Mouse (Mus musculus) midbrain, embryonic 15.5 days (tissue): ENCODE results near the gene Psmd14. TPM values are rescaled to one million over a fixed set of nuclear protein-coding genes. Genes with fewer than 3 reads are reported as not detected.

Source experiments
- ATAC-seq: fragments of 200-750 bp; cut with Nextera tagmentation; replicated peaks from 2 replicates; pipeline ENCODE4 v1.8.0; 2017; ENCODE audit warnings: moderate TSS enrichment
- H3K27ac ChIP-seq: fragments of 300-500 bp; sonication (generic); 2 replicates; pipeline ENCODE4 v1.5.1; 2015; ENCODE audit warnings: mild to moderate bottlenecking, inconsistent platforms
- H3K27me3 ChIP-seq: fragments of 300-500 bp; sonication (generic); replicated peaks from 2 replicates; pipeline ENCODE4 v1.6.1; 2015; ENCODE audit warnings: inconsistent platforms
- H3K36me3 ChIP-seq: fragments of 300-500 bp; sonication (generic); replicated peaks from 2 replicates; pipeline ENCODE4 v1.6.1; 2015; ENCODE audit warnings: inconsistent platforms
- H3K4me1 ChIP-seq: fragments of 300-500 bp; sonication (generic); 2 replicates; pipeline ENCODE4 v1.6.1; 2015; ENCODE audit warnings: inconsistent platforms
- H3K4me2 ChIP-seq: fragments of 300-500 bp; sonication (generic); 2 replicates; pipeline ENCODE4 v1.6.1; 2015; ENCODE audit warnings: inconsistent platforms, mild to moderate bottlenecking, moderate library complexity
- H3K4me3 ChIP-seq: fragments of 300-500 bp; sonication (generic); 2 replicates; pipeline ENCODE4 v1.5.1; 2015; ENCODE audit warnings: mild to moderate bottlenecking, inconsistent platforms
- H3K9ac ChIP-seq: fragments of 300-500 bp; sonication (generic); 2 replicates; pipeline ENCODE4 v1.6.1; 2015; ENCODE audit warnings: mild to moderate bottlenecking, inconsistent platforms
- H3K9me3 ChIP-seq: fragments of 300-500 bp; sonication (generic); 2 replicates; pipeline ENCODE4 v1.6.1; 2016; ENCODE audit warnings: inconsistent platforms
- WGBS: fragments of 180-500 bp; shearing (Covaris S2); methylation state at CpG from one replicate; pipeline ENCODE4 v1.1.7; 2015; ENCODE audit warnings: mixed read lengths; 5-methylcytosine and 5-hydroxymethylcytosine counted together
- polyA plus RNA-seq: library from polyadenylated mRNA; unstranded; fragments of >200 nt; fragmentation: Nextera tagmentation; extraction: Ambion mirVana; gene quantifications from 2 replicates; pipeline ENCODE4 v1.2.1, GENCODE M21; 2015

Gene Psmd14
- polyA plus RNA-seq, 1 experiment from 2014 or later, result 190 TPM

DNA sequence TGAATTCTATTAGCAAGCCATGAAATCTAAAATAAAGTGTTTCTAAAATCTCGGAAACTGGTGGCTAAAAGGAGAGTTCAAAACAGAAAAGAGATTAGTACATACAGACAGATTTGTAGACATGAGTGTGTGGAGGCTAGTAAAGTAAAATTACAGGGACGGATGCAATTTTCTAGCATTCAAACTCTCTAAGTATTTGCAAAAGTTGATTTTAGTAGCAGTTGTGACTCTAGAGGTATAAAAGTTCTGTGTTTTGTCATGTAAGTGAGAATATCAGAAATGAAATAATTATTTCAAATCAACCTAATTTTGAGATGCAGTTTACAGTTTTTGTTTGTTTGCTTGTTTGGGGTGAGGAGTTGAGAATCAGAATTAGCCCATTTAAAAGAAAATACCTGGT is 96.3 kb downstream of the Psmd14 start:
- H3K27me3 ChIP-seq, result peaks cover 63% of the 10 kb centered on the region
- H3K4me1 ChIP-seq, result peaks cover 41% of the 10 kb centered on the region
- ATAC-seq, result no peak
- no peaks in the 10 kb centered on the region for H3K36me3 ChIP-seq
- H3K9ac ChIP-seq, result no peak overlapping the region
- H3K4me3 ChIP-seq, result no peak overlapping the region
- H3K27ac ChIP-seq, result no peak overlapping the region
- H3K4me2 ChIP-seq, result no peak overlapping the region
- no peaks in the 10 kb centered on the region for H3K9me3 ChIP-seq
- WGBS, result 21% methylated on average over 2 of the region's 2 CpGs

DNA sequence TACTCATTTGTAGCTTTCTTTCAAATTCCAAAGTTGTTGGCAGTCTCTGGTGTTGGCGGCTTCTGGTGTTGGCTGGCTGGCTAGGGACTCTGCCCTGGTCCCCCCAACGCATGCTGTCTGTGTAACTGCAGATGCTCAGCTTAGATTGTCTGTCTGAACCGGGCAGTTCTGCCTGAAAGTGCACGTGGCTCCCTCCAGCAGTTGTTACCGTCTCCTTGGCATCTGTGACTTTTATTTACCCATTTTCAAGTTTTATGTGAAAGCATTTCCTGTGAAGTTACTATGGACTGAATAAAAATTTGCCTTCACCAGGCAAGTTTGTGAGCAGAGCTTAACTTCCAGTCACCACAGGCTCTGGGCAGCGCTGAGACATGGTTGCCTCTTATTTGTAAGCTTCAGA is 97.3 kb downstream of the Psmd14 start:
- H3K4me2 ChIP-seq, result no peak overlapping the region
- peaks cover 37% of the 10 kb centered on the region for H3K4me1 ChIP-seq
- no peak overlapping the region for H3K27ac ChIP-seq
- H3K9me3 ChIP-seq, result no peaks in the 10 kb centered on the region
- no peak for ATAC-seq
- H3K4me3 ChIP-seq, result no peak overlapping the region
- no peaks in the 10 kb centered on the region for H3K36me3 ChIP-seq
- peaks cover 63% of the 10 kb centered on the region for H3K27me3 ChIP-seq
- H3K9ac ChIP-seq, result no peak overlapping the region
- WGBS, result 1% methylated on average over 6 of the region's 6 CpGs

DNA sequence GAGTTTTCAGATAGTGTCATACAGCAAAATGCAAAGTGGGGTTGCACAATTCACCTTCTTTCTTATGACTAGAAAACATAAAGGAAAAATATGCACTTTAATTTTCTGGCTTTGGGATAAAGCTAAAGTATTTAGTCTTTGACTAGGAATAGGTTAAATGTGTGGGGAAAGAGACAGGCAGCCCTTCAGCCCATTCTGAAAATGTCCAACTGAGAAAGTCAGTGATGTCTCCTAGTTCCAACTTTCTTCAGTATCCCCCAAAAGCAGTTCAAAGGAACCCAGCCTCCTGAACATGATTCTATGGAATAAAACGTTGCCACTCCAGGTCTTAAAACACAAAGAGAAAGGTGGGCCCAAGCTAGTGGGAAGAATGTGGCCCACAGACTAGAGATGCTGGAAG is 97.9 kb downstream of the Psmd14 start:
- H3K36me3 ChIP-seq, result no peaks in the 10 kb centered on the region
- WGBS, result 0% methylated on average over 1 of the region's 1 CpGs
- no peak overlapping the region for H3K9ac ChIP-seq
- peaks cover 31% of the 10 kb centered on the region for H3K4me1 ChIP-seq
- peaks cover 66% of the 10 kb centered on the region for H3K27me3 ChIP-seq
- no peak overlapping the region for H3K4me3 ChIP-seq
- no peak overlapping the region for H3K27ac ChIP-seq
- ATAC-seq, result no peak
- no peak overlapping the region for H3K4me2 ChIP-seq
- no peaks in the 10 kb centered on the region for H3K9me3 ChIP-seq

DNA sequence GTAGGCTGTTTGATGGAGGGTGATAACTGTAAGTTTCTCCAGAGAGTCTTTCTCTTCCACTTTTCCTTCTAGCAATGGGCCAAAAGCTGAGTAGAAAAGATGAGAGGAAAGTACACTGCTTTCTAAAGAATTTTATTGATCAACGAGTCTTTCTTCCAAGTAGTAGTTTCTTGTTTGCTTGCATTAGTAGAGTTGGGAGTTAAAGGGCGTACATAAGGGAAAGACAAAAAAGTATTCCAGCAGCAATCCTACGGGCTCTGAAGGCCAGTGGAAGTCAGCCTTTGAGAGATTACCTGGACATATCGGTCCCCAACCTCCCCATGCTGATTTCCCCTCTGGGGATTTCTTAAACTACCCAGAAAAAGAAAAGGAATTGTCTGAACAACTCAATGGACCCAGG is 99.3 kb downstream of the Psmd14 start:
- no peak for ATAC-seq
- 24% methylated on average over 4 of the region's 4 CpGs for WGBS
- H3K36me3 ChIP-seq, result no peaks in the 10 kb centered on the region
- no peak overlapping the region for H3K4me3 ChIP-seq
- peaks cover 29% of the 10 kb centered on the region for H3K4me1 ChIP-seq
- H3K4me2 ChIP-seq, result no peak overlapping the region
- no peaks in the 10 kb centered on the region for H3K9me3 ChIP-seq
- H3K9ac ChIP-seq, result no peak overlapping the region
- no peak overlapping the region for H3K27ac ChIP-seq
- peaks cover 68% of the 10 kb centered on the region for H3K27me3 ChIP-seq

DNA sequence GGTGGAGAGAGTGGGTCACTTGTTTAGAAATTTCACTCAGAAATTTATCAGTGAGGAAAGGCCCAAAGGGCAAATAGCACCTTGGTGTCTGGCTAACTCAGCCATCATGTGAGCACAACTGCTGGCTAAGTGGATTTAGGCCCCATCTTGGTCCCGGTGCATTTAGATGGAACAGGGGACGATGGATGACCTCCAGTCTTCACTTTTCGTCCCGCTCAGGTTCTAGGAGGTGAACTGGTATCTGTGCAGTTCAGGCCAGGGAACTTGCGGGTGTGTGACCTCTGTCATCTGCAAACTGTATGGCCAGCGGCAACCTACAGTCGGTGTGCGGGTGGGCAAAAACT is 99.6 kb downstream of the Psmd14 start:
- no peaks in the 10 kb centered on the region for H3K9me3 ChIP-seq
- no peaks in the 10 kb centered on the region for H3K36me3 ChIP-seq
- no peak overlapping the region for H3K27ac ChIP-seq
- peaks cover 32% of the 10 kb centered on the region for H3K4me1 ChIP-seq
- peaks cover 65% of the 10 kb centered on the region for H3K27me3 ChIP-seq
- H3K4me2 ChIP-seq, result peak overlapping the region; percentile 85
- 4% methylated on average over 8 of the region's 8 CpGs for WGBS
- ATAC-seq, result no peak
- H3K9ac ChIP-seq, result no peak overlapping the region
- peak overlapping the region; percentile 43 for H3K4me3 ChIP-seq

DNA sequence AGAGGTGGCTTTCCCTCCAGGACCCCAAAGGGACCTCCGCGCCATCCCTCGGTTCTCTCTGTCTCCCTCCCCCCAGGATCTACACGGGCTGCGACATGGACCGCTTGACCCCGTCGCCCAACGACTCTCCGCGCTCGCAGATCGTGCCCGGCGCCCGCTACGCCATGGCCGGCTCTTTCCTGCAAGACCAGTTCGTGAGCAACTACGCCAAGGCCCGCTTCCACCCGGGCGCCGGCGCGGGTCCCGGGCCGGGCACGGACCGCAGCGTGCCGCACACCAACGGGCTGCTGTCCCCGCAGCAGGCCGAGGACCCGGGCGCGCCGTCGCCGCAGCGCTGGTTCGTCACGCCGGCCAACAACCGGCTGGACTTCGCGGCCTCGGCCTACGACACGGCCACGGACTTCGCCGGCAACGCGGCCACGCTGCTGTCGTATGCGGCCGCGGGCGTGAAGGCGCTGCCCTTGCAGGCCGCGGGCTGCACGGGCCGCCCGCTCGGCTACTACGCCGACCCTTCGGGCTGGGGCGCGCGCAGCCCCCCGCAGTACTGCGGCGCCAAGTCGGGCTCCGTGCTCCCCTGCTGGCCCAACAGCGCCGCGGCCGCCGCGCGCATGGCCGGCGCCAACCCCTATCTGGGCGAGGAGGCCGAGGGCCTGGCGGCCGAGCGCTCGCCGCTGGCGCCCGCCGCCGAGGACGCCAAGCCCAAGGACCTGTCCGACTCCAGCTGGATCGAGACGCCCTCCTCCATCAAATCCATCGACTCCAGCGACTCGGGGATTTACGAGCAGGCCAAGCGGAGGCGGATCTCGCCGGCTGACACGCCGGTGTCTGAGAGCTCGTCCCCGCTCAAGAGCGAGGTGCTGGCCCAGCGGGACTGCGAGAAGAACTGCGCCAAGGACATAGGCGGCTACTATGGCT is 100.3 kb downstream of the Psmd14 start:
- Histone ChIP-seq H3K9ac (peak overlapping the region; percentile 28; the same call in 1 of the 2 replicates), H3K9me3 (no peaks in the 10 kb centered on the region), H3K27ac (no peak overlapping the region), H3K36me3 (no peaks in the 10 kb centered on the region), H3K4me3 (peak overlapping the region; percentile 43), H3K4me2 (peak overlapping the region; percentile 85), H3K27me3 (peaks cover 65% of the 10 kb centered on the region), H3K4me1 (peaks cover 32% of the 10 kb centered on the region)
- peak; percentile 56 for ATAC-seq
- under 1% methylated on average over 89 of the region's 121 CpGs for WGBS

DNA sequence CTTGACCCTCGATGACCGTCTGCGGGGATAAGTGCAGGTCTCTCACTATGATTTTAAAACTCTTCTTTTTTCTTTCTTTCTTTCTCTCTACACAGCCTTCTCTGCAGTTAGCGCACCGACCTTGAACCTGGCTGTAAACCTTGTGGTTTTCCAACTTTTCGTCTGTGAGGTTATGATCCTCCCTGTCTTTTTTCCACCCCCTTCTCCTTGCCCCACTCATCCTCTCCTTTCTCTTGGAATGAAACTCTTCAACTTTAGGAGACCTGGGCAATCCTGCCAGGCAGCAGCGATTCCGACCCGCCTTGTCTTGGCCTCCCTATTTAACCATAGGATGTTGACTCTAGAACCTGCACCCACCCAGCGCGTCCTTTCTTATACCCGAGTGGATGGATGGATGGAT is 101.0 kb downstream of the Psmd14 start:
- Histone ChIP-seq H3K4me3 (peak overlapping the region; percentile 43), H3K36me3 (no peaks in the 10 kb centered on the region), H3K4me2 (peak overlapping the region; percentile 85), H3K9me3 (no peaks in the 10 kb centered on the region), H3K9ac (0 out of 2 replicates have a peak overlapping the region, but pooled peaks have one; percentile 28), H3K27me3 (peaks cover 58% of the 10 kb centered on the region), H3K4me1 (peaks cover 27% of the 10 kb centered on the region), H3K27ac (no peak overlapping the region)
- ATAC-seq, result no peak
- 5% methylated on average over 12 of the region's 12 CpGs for WGBS

DNA sequence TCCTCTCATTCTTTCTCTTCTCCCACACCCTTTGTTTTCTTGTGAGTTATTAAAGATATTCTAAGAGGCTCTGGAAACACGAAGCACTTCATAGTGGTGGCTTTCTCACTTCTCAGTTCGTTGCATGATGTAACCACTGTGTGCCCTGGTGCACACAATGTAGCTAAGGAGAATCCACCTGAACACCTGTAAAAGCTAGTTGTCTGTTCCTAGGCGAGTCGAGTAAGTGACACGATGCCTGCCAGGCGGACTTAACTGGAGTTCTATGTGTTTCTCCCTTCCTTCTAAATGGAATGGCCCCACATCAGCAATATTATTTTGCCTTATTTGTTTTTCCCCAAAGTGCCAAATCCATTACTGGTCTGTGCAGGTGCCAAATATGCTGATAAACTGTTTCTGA is 101.6 kb downstream of the Psmd14 start:
- Histone ChIP-seq H3K4me1 (peaks cover 27% of the 10 kb centered on the region), H3K9me3 (no peaks in the 10 kb centered on the region), H3K9ac (no peak overlapping the region), H3K36me3 (no peaks in the 10 kb centered on the region), H3K4me2 (no peak overlapping the region), H3K27ac (no peak overlapping the region), H3K27me3 (peaks cover 56% of the 10 kb centered on the region), H3K4me3 (no peak overlapping the region)
- 8% methylated on average over 6 of the region's 6 CpGs for WGBS
- no peak for ATAC-seq

DNA sequence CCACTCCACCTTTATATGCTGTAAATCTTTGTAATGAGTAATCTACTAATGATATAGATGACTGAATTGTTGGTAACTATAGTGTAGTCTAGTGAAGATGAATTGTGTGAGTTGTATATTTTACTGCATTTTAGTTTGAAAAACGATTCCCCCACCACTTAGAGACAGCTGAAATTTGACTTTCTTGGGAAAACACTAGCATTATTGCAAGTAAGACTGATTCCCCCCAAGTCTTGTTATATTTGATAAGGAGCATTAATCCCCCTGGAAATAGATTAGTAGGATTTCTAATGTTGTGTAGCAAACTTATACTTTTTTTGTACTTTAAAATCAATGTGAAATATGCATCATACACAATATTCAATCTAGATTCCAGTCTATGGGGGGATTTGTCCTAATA is 102.0 kb downstream of the Psmd14 start:
- Histone ChIP-seq H3K27ac (no peak overlapping the region), H3K9me3 (no peaks in the 10 kb centered on the region), H3K36me3 (no peaks in the 10 kb centered on the region), H3K4me3 (no peak overlapping the region), H3K9ac (no peak overlapping the region), H3K4me2 (no peak overlapping the region), H3K27me3 (peaks cover 52% of the 10 kb centered on the region), H3K4me1 (peaks cover 27% of the 10 kb centered on the region)
- no peak for ATAC-seq
- WGBS, result 19% methylated on average over 1 of the region's 1 CpGs

DNA sequence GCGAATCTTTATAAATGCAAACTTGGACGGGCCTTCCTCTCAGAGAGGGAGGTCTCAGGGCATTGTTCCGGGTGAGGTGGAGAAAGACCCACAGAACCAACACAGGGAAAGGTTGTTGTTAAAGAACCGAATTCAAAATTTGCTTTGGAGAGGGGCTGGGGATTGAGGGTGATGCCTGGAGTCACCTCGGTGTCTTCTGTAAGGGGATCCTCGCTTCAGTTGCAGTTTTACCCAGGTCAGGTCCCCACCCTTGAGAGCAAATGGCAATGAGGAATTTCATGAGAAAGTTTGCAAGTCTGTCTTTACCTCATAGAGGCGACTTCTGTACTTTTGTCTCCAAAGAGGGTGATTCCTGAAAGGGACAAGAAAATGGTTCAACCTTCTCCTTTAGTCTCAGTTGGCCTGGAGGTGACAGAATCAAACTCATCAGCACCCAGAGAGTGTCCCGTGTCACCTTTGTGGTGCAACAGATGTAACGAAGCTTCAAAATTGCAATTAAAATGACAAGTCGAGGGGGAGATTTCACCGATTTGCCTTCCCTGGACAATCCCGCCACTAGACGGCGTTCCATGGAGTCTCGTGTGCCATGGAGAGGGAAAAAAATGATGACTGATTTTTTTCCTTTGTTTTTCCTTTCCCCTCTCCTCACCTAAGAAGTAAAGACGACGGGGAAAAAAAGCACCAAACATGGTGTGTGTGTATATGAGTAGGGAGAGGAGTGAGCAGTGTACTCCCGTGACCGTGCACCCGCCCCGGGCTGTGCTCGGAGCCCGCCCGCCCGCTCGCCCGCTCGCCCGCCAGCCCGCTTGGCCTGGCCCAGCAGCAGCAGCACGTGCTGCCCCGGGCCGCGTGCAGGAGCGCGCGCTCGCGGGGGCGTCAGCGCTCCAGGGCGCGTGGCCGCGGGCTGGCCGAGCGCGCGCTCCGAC is 103.3 kb downstream of the Psmd14 start:
- Histone ChIP-seq H3K27me3 (peaks cover 39% of the 10 kb centered on the region), H3K4me3 (peak overlapping the region; percentile 51), H3K36me3 (no peaks in the 10 kb centered on the region), H3K27ac (peak overlapping the region; percentile 88), H3K4me2 (peak overlapping the region; percentile 93), H3K4me1 (peaks cover 27% of the 10 kb centered on the region), H3K9ac (peak overlapping the region; percentile 59), H3K9me3 (no peaks in the 10 kb centered on the region)
- peak; percentile 87 for ATAC-seq
- 2% methylated on average over 48 of the region's 50 CpGs for WGBS

DNA sequence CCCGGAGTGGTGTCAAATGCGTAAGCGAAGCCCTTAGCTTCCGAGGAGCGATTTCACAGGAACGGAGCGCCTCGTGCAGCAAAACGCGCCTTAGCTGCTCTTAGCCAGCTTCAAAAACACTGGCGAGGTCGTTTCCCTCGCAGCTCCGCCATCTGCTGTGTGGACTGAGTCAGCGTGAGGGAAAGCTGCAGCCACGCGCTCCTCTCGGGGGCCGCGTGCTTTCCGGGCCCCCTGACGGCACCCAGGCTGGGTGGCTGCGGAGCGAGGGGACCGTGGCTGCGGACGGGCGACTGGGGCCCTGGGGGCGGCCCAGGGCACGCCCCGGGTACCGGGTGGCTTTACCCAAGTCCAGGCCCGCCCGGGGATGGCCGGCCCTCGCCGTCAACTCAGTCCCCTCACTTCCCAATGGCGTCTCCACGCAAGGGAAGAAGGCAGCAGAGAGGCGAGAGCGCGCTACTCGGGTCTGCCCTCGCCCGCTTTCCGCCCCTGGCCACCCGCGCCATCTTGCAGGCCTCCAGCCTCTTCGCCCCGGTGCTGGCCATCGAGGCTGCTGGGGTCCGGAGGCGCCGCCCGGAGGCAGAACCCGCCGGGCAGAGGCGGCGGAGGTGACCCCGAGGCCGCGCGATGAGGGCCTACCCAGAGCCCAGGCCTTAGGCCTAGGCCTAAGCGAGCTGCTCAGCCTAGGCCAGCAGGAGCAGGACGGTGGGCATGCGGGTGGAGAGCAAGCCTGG is 104.3 kb downstream of the Psmd14 start:
- H3K9ac ChIP-seq, result peak overlapping the region; percentile 59
- peaks cover 27% of the 10 kb centered on the region for H3K4me1 ChIP-seq
- H3K4me2 ChIP-seq, result peak overlapping the region; percentile 93
- no peaks in the 10 kb centered on the region for H3K36me3 ChIP-seq
- H3K27me3 ChIP-seq, result peaks cover 29% of the 10 kb centered on the region
- H3K4me3 ChIP-seq, result peak overlapping the region; percentile 51
- ATAC-seq, result peak; percentile 86
- H3K27ac ChIP-seq, result peak overlapping the region; percentile 88
- no peaks in the 10 kb centered on the region for H3K9me3 ChIP-seq
- 4% methylated on average over 52 of the region's 66 CpGs for WGBS

DNA sequence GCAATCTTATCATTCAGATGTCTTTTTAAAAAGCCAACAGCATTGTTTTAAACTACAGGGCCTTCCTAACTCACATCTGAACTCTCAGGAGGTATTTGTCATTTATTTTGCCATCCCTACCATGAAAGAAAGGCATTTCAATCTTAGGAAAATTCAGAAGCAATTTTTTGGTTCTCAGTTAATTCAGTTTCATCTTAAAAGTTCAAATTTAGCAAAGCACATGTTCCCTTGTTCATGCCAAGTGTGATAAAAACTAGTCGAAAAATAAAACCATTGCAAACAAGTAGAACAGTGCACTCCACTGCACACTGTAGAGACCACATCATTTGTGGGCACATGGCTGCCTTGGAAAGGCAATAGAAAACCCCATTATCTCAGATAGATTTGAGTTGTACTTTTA is 106.7 kb downstream of the Psmd14 start:
- Histone ChIP-seq H3K27ac (no peak overlapping the region), H3K4me1 (peaks cover 13% of the 10 kb centered on the region), H3K4me2 (no peak overlapping the region), H3K9ac (no peak overlapping the region), H3K9me3 (no peaks in the 10 kb centered on the region), H3K4me3 (no peak overlapping the region), H3K36me3 (no peaks in the 10 kb centered on the region), H3K27me3 (peaks cover 15% of the 10 kb centered on the region)
- ATAC-seq, result no peak
- WGBS, result 85% methylated on average over 1 of the region's 1 CpGs
